Mouse (Mus musculus) bone marrow, adult 2 months (tissue): ENCODE data around the gene Ercc1. TPM values are rescaled to one million over a fixed set of nuclear protein-coding genes. Genes with fewer than 3 reads are reported as not detected.
A peak's percentile ranks its signal among the peaks of the same experiment; 100 is the strongest.

ENCODE experiments used
- H3K27ac ChIP-seq: fragments of 200-500 bp; 2 replicates; pipeline ENCODE4 v1.5.1; 2012; ENCODE audit warnings: low read depth, mild to moderate bottlenecking, control low read depth, inconsistent platforms, low read length; ENCODE audit not compliant: control insufficient read depth, poor library complexity, insufficient read depth
- H3K4me1 ChIP-seq: fragments of 200-500 bp; 2 replicates; pipeline ENCODE4 v1.6.1; 2011; ENCODE audit warnings: low read length; ENCODE audit not compliant: control insufficient read depth, insufficient read depth
- H3K4me3 ChIP-seq: fragments of 200-500 bp; replicated peaks from 2 replicates; pipeline ENCODE3; 2011; ENCODE audit warnings: mild to moderate bottlenecking, low read depth, low read length, control low read depth; ENCODE audit not compliant: control insufficient read depth
- CTCF ChIP-seq: fragments of 200-500 bp; IDR thresholded peaks from 2 replicates; pipeline ENCODE4 v1.5.1; 2011; ENCODE audit warnings: low read length, control low read depth; ENCODE audit not compliant: control insufficient read depth, insufficient read depth
- POLR2A ChIP-seq: fragments of 200-500 bp; IDR thresholded peaks from 2 replicates; pipeline ENCODE4 v1.6.1; 2011; ENCODE audit warnings: low read depth, mild to moderate bottlenecking, control low read depth, low read length, borderline replicate concordance; ENCODE audit not compliant: control insufficient read depth
- WGBS: fragments of 180-500 bp; shearing (Covaris S2); methylation state at CpG from one replicate; pipeline ENCODE4 v1.1.7; 2018; 5-methylcytosine and 5-hydroxymethylcytosine counted together
- polyA plus RNA-seq: library from polyadenylated mRNA; stranded (reverse); fragments of >200 nt; gene quantifications from 2 replicates; pipeline ENCODE4 v1.2.4, GENCODE M21; 2011; ENCODE audit warnings: low replicate concordance; ENCODE audit not compliant: missing spikeins, insufficient read depth, insufficient read length

Ercc1 gene
- polyA plus RNA-seq, 1 experiment: 31.3 TPM

- peaks cover 2% of the 10 kb centered on the region; the same call in 1 of the 2 replicates for H3K4me1 ChIP-seq
- peak overlapping the region; percentile 76 for H3K4me3 ChIP-seq
- TF ChIP-seq CTCF (no peak), POLR2A (no peak)
- under 1% methylated on average over 45 of the region's 45 CpGs for WGBS
- H3K27ac ChIP-seq: peak overlapping the region; percentile 31
These were observed 15.5 kb downstream of the Ercc1 start for GRCm38 (mm10) chr7:19359892-19360641.

DNA sequence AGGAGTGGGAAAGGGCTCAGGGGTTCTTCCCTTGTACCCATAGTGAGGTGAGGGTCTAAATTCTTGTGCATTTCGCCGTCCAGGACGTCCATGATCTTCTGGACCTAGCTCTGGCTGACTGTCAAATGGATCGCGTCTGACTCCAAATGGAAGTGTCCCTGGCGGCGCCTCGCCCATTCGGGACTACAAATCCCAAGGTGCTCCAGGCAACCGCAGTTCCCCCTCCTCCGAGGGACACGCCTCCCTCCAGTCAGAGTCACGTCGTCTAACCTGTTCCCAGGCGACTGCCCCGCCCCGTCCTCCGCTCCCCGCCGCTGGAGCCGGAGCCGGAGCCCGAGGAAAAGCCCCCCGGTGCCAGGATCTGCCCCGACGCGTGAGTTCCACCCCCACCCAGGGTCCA, 16.4 kb downstream of the Ercc1 start:
- Histone ChIP-seq H3K4me3 (peak overlapping the region; percentile 53), H3K4me1 (peaks cover 2% of the 10 kb centered on the region; the same call in 1 of the 2 replicates), H3K27ac (no peak overlapping the region; the same call in 1 of the 2 replicates)
- TF ChIP-seq CTCF: no peak
- no peak for TF ChIP-seq POLR2A
- 2% methylated on average over 27 of the region's 27 CpGs for WGBS

DNA sequence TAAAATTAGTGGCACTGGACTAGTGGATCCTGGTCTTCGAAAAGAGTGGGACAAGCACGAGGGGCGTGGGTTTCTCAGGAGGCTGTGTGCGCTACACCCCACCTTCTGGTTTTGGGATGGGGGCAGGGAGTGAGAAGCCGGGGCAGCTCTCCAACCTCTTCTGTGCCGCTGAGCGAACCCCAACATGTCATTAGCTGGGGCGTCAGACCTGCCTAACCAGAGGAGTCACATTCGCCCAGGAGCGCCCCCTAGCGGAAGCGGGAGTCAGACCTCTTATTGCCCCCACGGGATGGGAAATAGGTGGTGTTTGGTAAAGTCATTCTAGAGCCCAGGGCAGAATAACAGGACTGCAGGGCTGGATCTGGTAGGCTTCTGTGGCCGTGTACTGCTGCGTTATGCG, 17.1 kb downstream of the Ercc1 start:
- no peak overlapping the region for H3K4me3 ChIP-seq
- H3K27ac ChIP-seq: no peak overlapping the region
- peaks cover 2% of the 10 kb centered on the region; the same call in 1 of the 2 replicates for H3K4me1 ChIP-seq
- WGBS: 9% methylated on average over 16 of the region's 16 CpGs
- TF ChIP-seq POLR2A (no peak), CTCF (peak; percentile 86)

DNA sequence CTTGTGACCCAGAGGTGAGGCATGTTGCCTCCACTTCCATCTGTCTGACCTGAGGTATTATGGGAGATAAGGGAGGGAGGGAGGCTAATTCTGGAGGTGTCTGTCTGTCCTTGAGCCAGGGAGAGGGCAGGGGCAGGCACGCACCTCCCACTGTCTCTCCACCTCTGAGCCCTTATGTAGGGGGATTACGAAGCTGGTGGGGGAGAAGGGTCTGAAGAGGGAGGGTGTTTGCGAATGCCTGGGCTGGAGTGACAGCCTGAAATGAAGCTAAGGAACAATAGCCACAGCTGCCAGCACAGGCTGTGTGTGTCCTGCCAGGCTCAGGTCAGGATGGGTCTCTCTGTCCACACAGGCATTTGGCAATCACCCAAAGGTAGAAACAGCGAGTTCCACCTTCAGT, 17.7 kb downstream of the Ercc1 start:
- peaks cover 2% of the 10 kb centered on the region; the same call in 1 of the 2 replicates for H3K4me1 ChIP-seq
- 79% methylated on average over 4 of the region's 4 CpGs for WGBS
- TF ChIP-seq CTCF: no peak
- no peak for TF ChIP-seq POLR2A

DNA sequence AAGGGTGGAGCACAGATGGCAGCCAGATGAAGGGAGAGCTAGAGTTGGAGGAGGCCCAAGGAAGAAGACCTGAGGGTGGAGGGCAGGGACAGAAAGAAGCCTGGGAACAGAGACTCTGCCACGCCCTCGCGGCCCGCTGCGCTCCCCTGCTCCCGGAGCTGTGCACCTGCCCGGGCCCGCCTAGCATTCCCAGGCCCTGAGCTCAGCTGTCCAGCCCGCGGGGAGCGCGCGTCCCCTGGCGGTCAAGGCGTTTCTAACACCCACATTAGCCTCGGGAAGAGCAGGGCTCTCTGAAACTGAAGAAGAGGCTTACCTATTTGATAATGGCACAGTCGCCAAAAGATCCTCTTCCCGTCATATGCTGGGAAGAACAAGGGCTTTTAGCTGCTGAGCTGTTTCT, 19.3 kb downstream of the Ercc1 start:
- no peak for TF ChIP-seq POLR2A
- TF ChIP-seq CTCF: peak; percentile 90
- 8% methylated on average over 18 of the region's 18 CpGs for WGBS
- Histone ChIP-seq H3K4me1 (no peaks in the 10 kb centered on the region), H3K4me3 (no peak overlapping the region), H3K27ac (no peak overlapping the region)

More for the DNA sequence above, 17.7 kb downstream of the Ercc1 start:
- H3K4me3 ChIP-seq: no peak overlapping the region
- H3K27ac ChIP-seq: no peak overlapping the region

DNA sequence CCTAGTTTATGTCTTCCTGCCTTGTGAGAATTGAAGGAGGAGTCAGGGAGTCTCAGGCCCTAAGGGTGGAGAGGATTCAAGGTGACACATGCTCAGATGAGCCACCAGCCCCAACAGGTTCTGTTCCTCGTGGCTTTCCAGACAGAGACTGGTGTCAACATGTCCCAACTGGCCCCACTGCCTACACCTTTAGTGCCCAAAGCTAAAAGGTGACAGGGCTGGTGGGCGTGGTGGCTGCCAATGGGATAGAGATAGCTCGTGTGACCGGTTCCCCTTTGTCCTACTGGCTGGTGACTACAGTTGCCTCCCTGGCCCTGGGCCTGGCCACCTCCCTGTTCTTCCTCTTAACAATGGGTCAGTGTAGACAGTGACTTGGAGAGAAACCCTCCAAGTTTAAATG, 20.8 kb downstream of the Ercc1 start:
- 65% methylated on average over 4 of the region's 4 CpGs for WGBS
- Histone ChIP-seq H3K27ac (no peak overlapping the region), H3K4me1 (no peaks in the 10 kb centered on the region), H3K4me3 (no peak overlapping the region)
- TF ChIP-seq POLR2A (no peak), CTCF (no peak)

DNA sequence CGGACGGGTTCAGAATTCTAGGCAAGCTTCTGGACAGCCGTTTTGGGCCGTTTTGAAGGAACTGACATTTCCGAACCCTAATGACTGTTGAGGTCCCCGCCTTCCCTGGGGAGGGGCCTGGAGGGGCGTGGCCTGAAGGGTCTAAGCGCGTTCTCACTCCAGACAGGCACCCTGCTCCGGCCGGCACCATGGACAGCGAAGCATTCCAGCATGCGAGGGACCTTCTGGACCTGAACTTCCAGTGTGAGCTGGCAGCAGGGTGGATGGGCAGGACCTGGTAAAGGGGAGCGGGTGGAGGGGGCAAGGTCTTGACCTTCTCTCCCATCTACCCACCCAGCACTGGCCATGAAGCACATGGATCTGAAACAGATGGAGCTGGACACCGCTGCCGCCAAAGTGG, 23.8 kb downstream of the Ercc1 start:
- Histone ChIP-seq H3K4me3 (no peak overlapping the region), H3K4me1 (no peaks in the 10 kb centered on the region), H3K27ac (no peak overlapping the region)
- WGBS: 49% methylated on average over 16 of the region's 16 CpGs
- TF ChIP-seq CTCF: no peak
- no peak for TF ChIP-seq POLR2A

DNA sequence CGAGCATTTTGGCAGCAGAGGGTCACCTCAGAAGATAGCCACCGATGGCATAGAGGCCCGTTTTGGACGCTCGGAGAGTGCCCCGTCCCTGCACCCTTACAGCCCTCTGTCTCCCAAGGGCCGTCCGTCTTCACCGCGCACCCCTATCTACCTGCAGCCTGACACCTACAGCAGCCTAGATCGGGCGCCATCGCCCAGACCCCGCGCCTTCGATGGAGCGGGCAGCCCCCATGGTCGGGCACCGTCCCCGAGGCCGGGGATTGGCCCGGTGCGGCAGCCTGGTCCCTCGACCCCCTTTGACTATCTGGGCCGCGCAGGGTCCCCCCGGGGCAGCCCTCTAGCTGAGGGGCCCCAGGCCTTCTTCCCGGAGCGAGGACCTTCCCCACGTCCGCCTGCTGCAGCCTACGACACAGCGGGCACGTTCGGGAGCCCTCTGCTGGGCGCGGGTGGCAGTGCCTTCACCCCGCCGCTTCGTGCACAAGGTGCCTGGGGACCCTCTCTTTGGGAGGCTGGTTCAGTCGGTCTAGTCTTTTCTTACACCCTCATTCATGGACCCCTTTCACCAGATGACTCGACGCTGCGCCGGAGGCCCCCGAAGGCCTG, 25.3 kb downstream of the Ercc1 start:
- Histone ChIP-seq H3K4me3 (no peak overlapping the region), H3K4me1 (no peaks in the 10 kb centered on the region), H3K27ac (no peak overlapping the region; the same call in 1 of the 2 replicates)
- 17% methylated on average over 46 of the region's 46 CpGs for WGBS
- no peak for TF ChIP-seq POLR2A
- TF ChIP-seq CTCF: peak; percentile 73
